Mouse (Mus musculus): ENCODE data around the gene Olfr671. TPM values are rescaled to one million over a fixed set of nuclear protein-coding genes. Genes with fewer than 3 reads are reported as not detected.

Olfr671 gene
- polyA plus RNA-seq, 1 experiment from 2014 or later: not detected

DNA sequence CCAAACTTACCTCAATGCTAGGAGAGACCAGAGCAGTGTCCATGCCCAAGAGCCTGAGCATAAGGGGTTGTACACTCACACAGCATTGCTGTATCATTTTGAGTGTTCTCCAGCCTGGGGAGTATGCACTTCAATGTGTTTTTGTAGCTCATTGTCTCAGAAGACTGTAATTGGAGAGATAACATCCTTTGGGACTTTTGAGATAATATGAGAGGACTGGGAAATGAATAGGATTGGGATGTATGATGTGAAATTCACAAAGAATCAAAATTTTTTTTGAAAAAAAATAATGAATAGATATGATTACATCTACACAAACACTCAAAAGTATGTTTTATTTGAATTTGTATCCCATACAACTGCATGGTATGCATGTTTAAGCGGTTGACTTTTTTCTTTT, 51.0 kb downstream of the Olfr671 start, which contains the start of gene Olfr668:
Olfr668 (minus strand) TSS at position 101 of the 400 bp plus-strand sequence.
- no peak within 1 kb of the TSS for H3K27ac ChIP-seq (ENCODE audit: low read depth)

More for the DNA sequence above, 51.0 kb downstream of the Olfr671 start, which contains the start of gene Olfr668:
- no peak within 1 kb of the TSS for H3K4me2 ChIP-seq
- 73% methylated on average over 1 of the region's 1 CpGs for WGBS
- no peak for ATAC-seq (ENCODE audit: insufficient read depth)
- no peaks in the 10 kb centered on the region for H3K4me1 ChIP-seq (ENCODE audit: insufficient read depth)
- H3K9me3 ChIP-seq (ENCODE audit: low read depth, low read length): no peaks in the 10 kb centered on the region
- no peak within 1 kb of the TSS for H3K4me3 ChIP-seq (ENCODE audit: low read depth, low read length)
- no peak for DNase-seq
- H3K36me3 ChIP-seq (ENCODE audit: insufficient read depth): no peaks in the 10 kb centered on the region
- H3K27me3 ChIP-seq (ENCODE audit: insufficient read depth, low read length): no peaks in the 10 kb centered on the region
- H3K9ac ChIP-seq: no peak within 1 kb of the TSS
- TF ChIP-seq CTCF (IDR thresholded peaks at IDR 0.05; ENCODE audit: low read depth): no peak

Other genes starting within 250 kb of the Olfr671 start
- not detected in 2 replicates for gene Usp17le, start 201.7 kb downstream of the Olfr671 start, polyA plus RNA-seq (2014; fragmentation: Nextera tagmentation; extraction: Ambion mirVana)
- not detected in 2 replicates for gene Usp17lb, start 136.5 kb downstream of the Olfr671 start, polyA plus RNA-seq (2014; fragmentation: Nextera tagmentation; extraction: Ambion mirVana)
- gene Usp17la, start 122.1 kb downstream of the Olfr671 start, polyA plus RNA-seq (2014; fragmentation: Nextera tagmentation; extraction: Ambion mirVana): not detected in 2 replicates
- gene Olfr665, start 101.1 kb downstream of the Olfr671 start, polyA plus RNA-seq (2014; fragmentation: Nextera tagmentation; extraction: Ambion mirVana): not detected in 2 replicates
- gene Olfr666, start 83.2 kb downstream of the Olfr671 start, polyA plus RNA-seq (2014; fragmentation: Nextera tagmentation; extraction: Ambion mirVana): not detected in 2 replicates
- gene Olfr667, start 57.6 kb downstream of the Olfr671 start, polyA plus RNA-seq (2014; fragmentation: Nextera tagmentation; extraction: Ambion mirVana): not detected in 2 replicates
- gene Olfr668, start 51.1 kb downstream of the Olfr671 start, polyA plus RNA-seq (2014; fragmentation: Nextera tagmentation; extraction: Ambion mirVana): not detected in 2 replicates
- not detected in 2 replicates for gene Olfr669, start 44.9 kb downstream of the Olfr671 start, polyA plus RNA-seq (2014; fragmentation: Nextera tagmentation; extraction: Ambion mirVana)
- not detected in 2 replicates for gene Olfr670, start 16.5 kb downstream of the Olfr671 start, polyA plus RNA-seq (2014; fragmentation: Nextera tagmentation; extraction: Ambion mirVana)
- not detected in 2 replicates for gene Olfr672, start 22.9 kb upstream of the Olfr671 start, polyA plus RNA-seq (2014; fragmentation: Nextera tagmentation; extraction: Ambion mirVana)
- not detected in 2 replicates for gene Olfr675, start 49.3 kb upstream of the Olfr671 start, polyA plus RNA-seq (2014; fragmentation: Nextera tagmentation; extraction: Ambion mirVana)
- gene Olfr676, start 53.6 kb upstream of the Olfr671 start, polyA plus RNA-seq (2014; fragmentation: Nextera tagmentation; extraction: Ambion mirVana): not detected in 2 replicates
- gene Olfr677, start 72.2 kb upstream of the Olfr671 start, polyA plus RNA-seq (2014; fragmentation: Nextera tagmentation; extraction: Ambion mirVana): not detected in 2 replicates
- not detected in 2 replicates for gene Olfr678, start 85.3 kb upstream of the Olfr671 start, polyA plus RNA-seq (2014; fragmentation: Nextera tagmentation; extraction: Ambion mirVana)
- gene Olfr679, start 102.1 kb upstream of the Olfr671 start, polyA plus RNA-seq (2014; fragmentation: Nextera tagmentation; extraction: Ambion mirVana): not detected in 2 replicates
- gene Olfr680-ps1, start 113.7 kb upstream of the Olfr671 start, polyA plus RNA-seq (2014; fragmentation: Nextera tagmentation; extraction: Ambion mirVana): not detected in 2 replicates
- not detected in 2 replicates for gene Olfr681, start 137.7 kb upstream of the Olfr671 start, polyA plus RNA-seq (2014; fragmentation: Nextera tagmentation; extraction: Ambion mirVana)
- not detected in 2 replicates for gene Olfr683, start 167.9 kb upstream of the Olfr671 start, polyA plus RNA-seq (2014; fragmentation: Nextera tagmentation; extraction: Ambion mirVana)
- not detected in 2 replicates for gene Olfr684, start 184.5 kb upstream of the Olfr671 start, polyA plus RNA-seq (2014; fragmentation: Nextera tagmentation; extraction: Ambion mirVana)
- not detected in 2 replicates for gene Olfr685, start 206.9 kb upstream of the Olfr671 start, polyA plus RNA-seq (2014; fragmentation: Nextera tagmentation; extraction: Ambion mirVana)
- not detected in 2 replicates for gene Olfr686, start 228.4 kb upstream of the Olfr671 start, polyA plus RNA-seq (2014; fragmentation: Nextera tagmentation; extraction: Ambion mirVana)